Mouse (Mus musculus) lung, adult 2 months (tissue): Measurements from ENCODE around the gene Zbtb20. TPM values are rescaled to one million over a fixed set of nuclear protein-coding genes. Genes with fewer than 3 reads are reported as not detected.
A peak's percentile ranks its signal among the peaks of the same experiment; 100 is the strongest.

Source experiments
- DNase-seq: peaks from one replicate; pipeline ENCODE4 v3.0.0; 2022
- H3K4me1 ChIP-seq: fragments of 200-500 bp; 2 replicates; pipeline ENCODE4 v1.6.1; 2011; ENCODE audit warnings: low read length; ENCODE audit not compliant: control insufficient read depth, insufficient read depth
- H3K4me3 ChIP-seq: fragments of 200-500 bp; replicated peaks from 2 replicates; pipeline ENCODE3; 2011; ENCODE audit warnings: low read depth, mild to moderate bottlenecking, control low read depth, low read length; ENCODE audit errors: extremely low read depth
- CTCF ChIP-seq: fragments of 200-500 bp; IDR thresholded peaks from 2 replicates; pipeline ENCODE4 v1.5.1; 2011; ENCODE audit warnings: mild to moderate bottlenecking, low read length, control low read depth; ENCODE audit not compliant: insufficient read depth
- POLR2A ChIP-seq: fragments of 200-500 bp; IDR thresholded peaks from 2 replicates; pipeline ENCODE4 v1.6.1; 2011; ENCODE audit warnings: low read depth, mild to moderate bottlenecking, control low read depth, low read length, borderline replicate concordance; ENCODE audit errors: extremely low read depth
- WGBS: fragments of 180-500 bp; shearing (Covaris S2); methylation state at CpG from one replicate; pipeline ENCODE4 v1.1.7; 2018; 5-methylcytosine and 5-hydroxymethylcytosine counted together
- polyA plus RNA-seq: library from polyadenylated mRNA; depleted of rRNA; stranded (reverse); fragments of >200 nt; gene quantifications from 2 replicates; pipeline ENCODE4 v1.2.3, GENCODE M21; 2012

Zbtb20 gene
- polyA plus RNA-seq, 1 experiment: 30.7 TPM

GRCm38 (mm10) chr16:43221313-43221712 is 345.6 kb downstream of the Zbtb20 start:
- WGBS: 58% methylated on average over 4 of the region's 4 CpGs
- DNase-seq: no peak
- TF ChIP-seq CTCF (no peak), POLR2A (no peak)
- H3K4me3 ChIP-seq: no peak overlapping the region
- no peaks in the 10 kb centered on the region for H3K4me1 ChIP-seq

- no peak for TF ChIP-seq CTCF
- no peak for TF ChIP-seq POLR2A
- peaks cover 3% of the 10 kb centered on the region; the same call in 1 of the 2 replicates for H3K4me1 ChIP-seq
- DNase-seq: no peak
- H3K4me3 ChIP-seq: no peak overlapping the region
- 67% methylated on average over 4 of the region's 4 CpGs for WGBS
Measured at GRCm38 (mm10) chr16:43230253-43230652, 354.6 kb downstream of the Zbtb20 start.

- no peak overlapping the region for H3K4me3 ChIP-seq
- no peak for DNase-seq
- TF ChIP-seq POLR2A: no peak
- TF ChIP-seq CTCF: no peak
- peaks cover 7% of the 10 kb centered on the region for H3K4me1 ChIP-seq
Measured at GRCm38 (mm10) chr16:43234249-43234648, 358.6 kb downstream of the Zbtb20 start.

GRCm38 (mm10) chr16:43235317-43235716 is 359.6 kb downstream of the Zbtb20 start:
- TF ChIP-seq POLR2A (no peak), CTCF (no peak)
- Histone ChIP-seq H3K4me3 (peak overlapping the region; percentile 32), H3K4me1 (peaks cover 7% of the 10 kb centered on the region)
- WGBS: 54% methylated on average over 7 of the region's 7 CpGs
- DNase-seq: peak; percentile 25

GRCm38 (mm10) chr16:43235721-43236159 is 360.1 kb downstream of the Zbtb20 start:
- H3K4me1 ChIP-seq: peaks cover 7% of the 10 kb centered on the region
- peak overlapping the region; percentile 32 for H3K4me3 ChIP-seq
- WGBS: 49% methylated on average over 8 of the region's 8 CpGs
- no peak for DNase-seq
- no peak for TF ChIP-seq CTCF
- no peak for TF ChIP-seq POLR2A

- WGBS: 65% methylated on average over 2 of the region's 2 CpGs
Measured at GRCm38 (mm10) chr16:43237551-43237950, 361.9 kb downstream of the Zbtb20 start.

GRCm38 (mm10) chr16:43247026-43247425 is 371.3 kb downstream of the Zbtb20 start:
- Histone ChIP-seq H3K4me3 (no peak overlapping the region), H3K4me1 (no peaks in the 10 kb centered on the region)
- DNase-seq: no peak
- no peak for TF ChIP-seq CTCF
- TF ChIP-seq POLR2A: no peak
- WGBS: 70% methylated on average over 5 of the region's 5 CpGs

More at GRCm38 (mm10) chr16:43237551-43237950, 361.9 kb downstream of the Zbtb20 start:
- Histone ChIP-seq H3K4me3 (no peak overlapping the region), H3K4me1 (peaks cover 7% of the 10 kb centered on the region)
- DNase-seq: no peak
- no peak for TF ChIP-seq POLR2A
- no peak for TF ChIP-seq CTCF

- WGBS: 26% methylated on average over 2 of the region's 2 CpGs
- no peaks in the 10 kb centered on the region; the same call in 1 of the 2 replicates for H3K4me1 ChIP-seq
- TF ChIP-seq CTCF (no peak), POLR2A (no peak)
- no peak for DNase-seq
- no peak overlapping the region for H3K4me3 ChIP-seq
Measured at GRCm38 (mm10) chr16:43253077-43253476, 377.4 kb downstream of the Zbtb20 start.

- TF ChIP-seq CTCF (no peak), POLR2A (no peak)
- Histone ChIP-seq H3K4me3 (no peak overlapping the region), H3K4me1 (no peaks in the 10 kb centered on the region; the same call in 1 of the 2 replicates)
- DNase-seq: no peak
- WGBS: 96% methylated on average over 4 of the region's 4 CpGs
Measured at GRCm38 (mm10) chr16:43253746-43254145, 378.1 kb downstream of the Zbtb20 start.

GRCm38 (mm10) chr16:43256191-43256899 is 380.7 kb downstream of the Zbtb20 start:
- no peak for DNase-seq
- TF ChIP-seq POLR2A: no peak
- TF ChIP-seq CTCF: no peak
- Histone ChIP-seq H3K4me3 (no peak overlapping the region), H3K4me1 (no peaks in the 10 kb centered on the region; the same call in 1 of the 2 replicates)
- 90% methylated on average over 3 of the region's 3 CpGs for WGBS
